Mouse (Mus musculus) stomach, embryonic 14.5 days (tissue): ENCODE measurements around the gene Sorbs2. TPM values are rescaled to one million over a fixed set of nuclear protein-coding genes. Genes with fewer than 3 reads are reported as not detected.

Experiments used
- ATAC-seq: fragments of 200-750 bp; cut with Nextera tagmentation; 2 replicates; pipeline ENCODE4 v1.8.0; 2017; ENCODE audit warnings: low read depth, moderate TSS enrichment; ENCODE audit not compliant: insufficient number of reproducible peaks, insufficient read depth, low FRiP score
- H3K27ac ChIP-seq: fragments of 300-500 bp; sonication (generic); 2 replicates; pipeline ENCODE4 v1.5.1; 2014; ENCODE audit warnings: mild to moderate bottlenecking, low read length, moderate library complexity, mixed read lengths
- H3K27me3 ChIP-seq: fragments of 300-500 bp; sonication (generic); 2 replicates; pipeline ENCODE4 v1.6.1; 2014; ENCODE audit warnings: low read length, control low read depth, mixed read lengths; ENCODE audit not compliant: control insufficient read depth, insufficient read depth
- H3K36me3 ChIP-seq: fragments of 300-500 bp; sonication (generic); 2 replicates; pipeline ENCODE4 v1.6.1; 2014; ENCODE audit warnings: mild to moderate bottlenecking, control low read depth, low read length, moderate library complexity, mixed read lengths; ENCODE audit not compliant: control insufficient read depth, insufficient read depth
- H3K4me1 ChIP-seq: fragments of 300-500 bp; sonication (generic); 2 replicates; pipeline ENCODE4 v1.6.1; 2014; ENCODE audit warnings: low read length, control low read depth, mixed read lengths; ENCODE audit not compliant: control insufficient read depth, insufficient read depth
- H3K4me2 ChIP-seq: fragments of 300-500 bp; sonication (generic); replicated peaks from 2 replicates; pipeline ENCODE4 v1.6.1; 2014; ENCODE audit warnings: low read depth, low read length, control low read depth
- H3K4me3 ChIP-seq: fragments of 300-500 bp; sonication (generic); 2 replicates; pipeline ENCODE4 v1.5.1; 2014; ENCODE audit warnings: low read depth, low read length, control low read depth
- H3K9ac ChIP-seq: fragments of 300-500 bp; sonication (generic); replicated peaks from 2 replicates; pipeline ENCODE4 v1.6.1; 2014; ENCODE audit warnings: low read depth, mild to moderate bottlenecking, control low read depth, low read length, moderate library complexity, mixed read lengths
- H3K9me3 ChIP-seq: fragments of 300-500 bp; sonication (generic); 2 replicates; pipeline ENCODE4 v1.6.1; 2016; ENCODE audit warnings: low read depth, low read length, control low read depth; ENCODE audit not compliant: control insufficient read depth
- WGBS: fragments of 180-500 bp; shearing (Covaris S2); extraction: QIAGEN DNeasy Blood & Tissue Kit; methylation state at CpG from one replicate; pipeline ENCODE4 v1.1.7; 2014; 5-methylcytosine and 5-hydroxymethylcytosine counted together
- polyA plus RNA-seq: library from polyadenylated mRNA; unstranded; fragments of >200 nt; fragmentation: Nextera tagmentation; extraction: Ambion mirVana; gene quantifications from 2 replicates; pipeline ENCODE4 v1.2.1, GENCODE M21; 2014

The Sorbs2 gene
- polyA plus RNA-seq, 1 experiment from 2014 or later, result 32.1 TPM

- no peaks in the 10 kb centered on the region for H3K27me3 ChIP-seq
- no peak for ATAC-seq
- no peak overlapping the region for H3K4me2 ChIP-seq
- 58% methylated on average over 8 of the region's 8 CpGs for WGBS
- H3K9me3 ChIP-seq, result no peaks in the 10 kb centered on the region
- H3K36me3 ChIP-seq, result no peaks in the 10 kb centered on the region
- H3K4me1 ChIP-seq, result no peaks in the 10 kb centered on the region
- H3K4me3 ChIP-seq, result no peak overlapping the region
- no peak overlapping the region for H3K9ac ChIP-seq
- H3K27ac ChIP-seq, result no peak overlapping the region
Observed at GRCm38 (mm10) chr8:45734071-45734470, 226.5 kb downstream of the Sorbs2 start.

DNA sequence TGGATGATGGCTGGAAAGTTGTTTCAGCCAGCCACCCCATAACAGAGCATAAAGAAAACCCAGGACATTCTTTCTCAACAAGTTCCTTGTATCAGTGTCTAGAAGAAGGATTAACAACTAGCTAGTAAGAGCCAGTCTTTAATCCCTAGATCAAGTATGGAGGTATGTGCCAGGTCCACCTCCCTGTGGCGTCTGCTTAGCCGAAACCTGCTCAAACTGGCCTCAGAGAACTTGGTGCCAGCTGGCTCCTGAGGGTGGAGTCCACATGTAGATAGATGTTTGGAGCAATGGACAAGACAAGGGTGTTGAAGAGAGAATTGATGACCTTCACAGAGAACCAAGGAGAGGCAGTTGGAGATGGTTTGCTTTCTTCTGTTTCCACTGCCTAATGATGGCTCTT lies 229.7 kb downstream of the Sorbs2 start:
- Histone ChIP-seq H3K4me2 (no peak overlapping the region), H3K9me3 (no peaks in the 10 kb centered on the region), H3K27ac (no peak overlapping the region), H3K4me3 (no peak overlapping the region), H3K4me1 (no peaks in the 10 kb centered on the region), H3K9ac (no peak overlapping the region), H3K36me3 (no peaks in the 10 kb centered on the region), H3K27me3 (no peaks in the 10 kb centered on the region)
- ATAC-seq, result no peak
- 91% methylated on average over 2 of the region's 2 CpGs for WGBS

DNA sequence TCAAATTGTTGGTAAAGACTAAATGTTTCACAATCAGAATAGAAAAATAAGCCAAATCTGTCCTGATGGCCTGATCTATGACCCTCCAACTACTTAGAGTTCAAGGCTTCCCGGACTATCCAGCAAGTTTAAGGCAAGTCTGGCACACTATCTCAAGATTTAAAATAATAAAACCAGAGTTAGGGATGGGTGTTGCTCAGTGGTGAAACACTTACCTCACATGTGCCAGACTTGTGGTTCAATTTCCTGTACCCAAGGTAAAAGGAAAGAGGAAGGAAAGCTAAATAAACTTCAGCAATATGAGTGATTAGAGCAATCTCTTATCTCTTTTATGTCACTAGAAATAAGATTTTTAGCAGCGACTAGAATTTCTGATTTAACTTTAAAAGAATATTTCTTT lies 235.7 kb downstream of the Sorbs2 start:
- H3K9me3 ChIP-seq, result no peaks in the 10 kb centered on the region
- H3K4me3 ChIP-seq, result no peak overlapping the region
- no peak overlapping the region for H3K9ac ChIP-seq
- WGBS, result 80% methylated on average over 2 of the region's 2 CpGs
- no peak overlapping the region for H3K27ac ChIP-seq
- ATAC-seq, result no peak
- no peaks in the 10 kb centered on the region for H3K4me1 ChIP-seq
- no peak overlapping the region for H3K4me2 ChIP-seq
- H3K36me3 ChIP-seq, result no peaks in the 10 kb centered on the region
- H3K27me3 ChIP-seq, result no peaks in the 10 kb centered on the region

DNA sequence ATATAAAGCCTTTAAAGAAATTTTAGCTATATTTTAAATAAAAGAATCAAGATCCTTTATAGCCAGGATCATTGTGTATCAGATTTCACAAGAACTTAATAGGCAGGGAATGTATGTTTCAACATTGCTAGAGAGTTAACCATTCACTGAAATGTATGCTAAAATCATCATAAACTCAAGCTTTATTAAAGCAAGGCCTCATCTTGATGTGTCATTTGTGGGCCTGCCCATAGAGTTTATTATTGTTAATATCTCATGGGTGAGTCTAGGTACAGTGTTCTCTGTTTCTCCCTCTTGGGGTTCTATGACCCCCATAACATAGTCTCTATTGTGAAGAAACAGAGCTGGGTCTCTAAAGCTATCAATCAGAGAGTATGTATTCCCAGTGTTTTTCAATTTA lies 236.2 kb downstream of the Sorbs2 start:
- no peak overlapping the region for H3K27ac ChIP-seq
- no peaks in the 10 kb centered on the region for H3K27me3 ChIP-seq
- no peaks in the 10 kb centered on the region for H3K36me3 ChIP-seq
- ATAC-seq, result no peak
- H3K9ac ChIP-seq, result no peak overlapping the region
- H3K4me3 ChIP-seq, result no peak overlapping the region
- H3K4me1 ChIP-seq, result no peaks in the 10 kb centered on the region
- H3K4me2 ChIP-seq, result no peak overlapping the region
- no peaks in the 10 kb centered on the region for H3K9me3 ChIP-seq

GRCm38 (mm10) chr8:45751512-45752502 lies 244.2 kb downstream of the Sorbs2 start:
- H3K27me3 ChIP-seq, result no peaks in the 10 kb centered on the region
- no peak overlapping the region for H3K27ac ChIP-seq
- no peak overlapping the region for H3K9ac ChIP-seq
- H3K9me3 ChIP-seq, result no peaks in the 10 kb centered on the region
- no peaks in the 10 kb centered on the region for H3K36me3 ChIP-seq
- no peak overlapping the region for H3K4me3 ChIP-seq
- 61% methylated on average over 12 of the region's 12 CpGs for WGBS
- ATAC-seq, result no peak
- no peaks in the 10 kb centered on the region for H3K4me1 ChIP-seq
- H3K4me2 ChIP-seq, result no peak overlapping the region

DNA sequence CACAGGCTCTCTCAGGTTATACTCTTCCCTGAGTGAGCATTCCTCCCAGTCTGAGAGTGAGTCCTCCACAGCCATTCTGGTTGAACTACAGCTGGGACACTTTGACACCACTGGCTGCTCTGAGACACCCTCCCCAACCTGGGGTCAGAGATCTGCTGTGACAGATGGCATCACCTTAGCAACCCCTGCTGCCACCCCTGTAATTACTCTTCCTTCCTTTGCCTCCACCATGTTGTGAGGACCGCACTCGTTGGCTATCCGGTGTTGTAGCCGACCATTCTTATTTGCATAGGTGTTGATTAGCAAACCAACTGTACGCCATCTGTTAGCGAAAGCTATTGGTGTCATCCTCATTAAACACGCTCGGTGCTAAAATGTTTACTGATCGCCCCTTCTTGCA lies 247.9 kb downstream of the Sorbs2 start:
- 83% methylated on average over 9 of the region's 9 CpGs for WGBS
- Histone ChIP-seq H3K9me3 (no peaks in the 10 kb centered on the region), H3K4me2 (no peak overlapping the region), H3K4me3 (no peak overlapping the region), H3K36me3 (no peaks in the 10 kb centered on the region), H3K27me3 (no peaks in the 10 kb centered on the region), H3K4me1 (peaks cover 2% of the 10 kb centered on the region; the same call in 1 of the 2 replicates), H3K9ac (no peak overlapping the region), H3K27ac (no peak overlapping the region)
- no peak for ATAC-seq

- no peaks in the 10 kb centered on the region for H3K9me3 ChIP-seq
- H3K27ac ChIP-seq, result no peak overlapping the region
- no peak overlapping the region for H3K4me2 ChIP-seq
- H3K36me3 ChIP-seq, result no peaks in the 10 kb centered on the region
- H3K27me3 ChIP-seq, result no peaks in the 10 kb centered on the region
- H3K4me3 ChIP-seq, result no peak overlapping the region
- peaks cover 4% of the 10 kb centered on the region; the same call in 1 of the 2 replicates for H3K4me1 ChIP-seq
- WGBS, result 68% methylated on average over 7 of the region's 7 CpGs
- H3K9ac ChIP-seq, result no peak overlapping the region
- no peak for ATAC-seq
Observed at GRCm38 (mm10) chr8:45755972-45756371, 248.4 kb downstream of the Sorbs2 start.

GRCm38 (mm10) chr8:45760622-45761021 lies 253.0 kb downstream of the Sorbs2 start:
- no peak for ATAC-seq
- Histone ChIP-seq H3K36me3 (no peaks in the 10 kb centered on the region), H3K4me2 (no peak overlapping the region), H3K4me3 (no peak overlapping the region), H3K27ac (peak overlapping the region; percentile 58; the same call in 1 of the 2 replicates), H3K9me3 (no peaks in the 10 kb centered on the region), H3K4me1 (peaks cover 19% of the 10 kb centered on the region), H3K27me3 (no peaks in the 10 kb centered on the region), H3K9ac (no peak overlapping the region)
- WGBS, result 65% methylated on average over 9 of the region's 9 CpGs
